Mouse (Mus musculus) embryonic fibroblast, embryonic 13.5 days (primary cell): ENCODE results near the gene Lmo7. TPM values are rescaled to one million over a fixed set of nuclear protein-coding genes. Genes with fewer than 3 reads are reported as not detected.

Source experiments
- H3K27ac ChIP-seq: 2 replicates; pipeline ENCODE4 v1.5.1; 2012; ENCODE audit warnings: low read length, control low read depth, inconsistent platforms; ENCODE audit not compliant: insufficient read depth
- H3K4me1 ChIP-seq: 2 replicates; pipeline ENCODE4 v1.6.1; 2011; ENCODE audit warnings: low read length; ENCODE audit not compliant: control insufficient read depth, insufficient read depth
- H3K4me3 ChIP-seq: 2 replicates; pipeline ENCODE4 v1.5.1; 2011; ENCODE audit warnings: mild to moderate bottlenecking, control low read depth, low read length; ENCODE audit not compliant: insufficient read depth
- CTCF ChIP-seq: IDR thresholded peaks from 2 replicates; pipeline ENCODE4 v1.5.1; 2011; ENCODE audit warnings: mild to moderate bottlenecking, control low read depth, low read length, moderate library complexity, borderline replicate concordance; ENCODE audit not compliant: insufficient read depth
- POLR2A ChIP-seq: IDR thresholded peaks from 2 replicates; pipeline ENCODE4 v1.6.1; 2011; ENCODE audit warnings: low read depth, mild to moderate bottlenecking, control low read depth, low read length, moderate library complexity
- polyA plus RNA-seq: library from polyadenylated mRNA; stranded (reverse); fragments of >200 nt; gene quantifications from 2 replicates; pipeline ENCODE4 v1.2.4, GENCODE M21; 2011; ENCODE audit warnings: low read depth; ENCODE audit not compliant: missing spikeins, insufficient read length

The Lmo7 gene
- polyA plus RNA-seq, 1 experiment: 61.5 TPM

DNA sequence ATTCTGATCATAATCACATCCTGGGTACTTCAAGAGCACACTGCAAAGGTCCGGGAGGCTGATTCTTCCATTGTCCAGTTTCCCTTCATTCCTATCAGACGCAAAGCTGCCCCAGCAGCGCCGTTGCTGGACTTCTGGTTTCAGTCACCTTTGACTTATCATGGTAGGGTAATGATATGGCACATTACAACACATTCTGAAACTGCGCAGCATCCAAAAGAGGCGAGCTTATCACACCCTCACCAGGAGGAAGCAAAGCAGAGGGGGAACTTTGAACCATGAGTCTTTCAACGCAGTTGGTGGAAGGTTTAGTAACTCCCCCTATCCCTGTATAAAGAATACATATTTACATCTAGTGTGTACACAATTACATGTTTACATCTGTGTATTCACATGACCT is 117.8 kb downstream of the Lmo7 start:
- no peak overlapping the region for H3K27ac ChIP-seq
- no peak overlapping the region for H3K4me3 ChIP-seq
- H3K4me1 ChIP-seq: peaks cover under 1% of the 10 kb centered on the region; the same call in 1 of the 2 replicates
- TF ChIP-seq POLR2A (no peak), CTCF (no peak)

DNA sequence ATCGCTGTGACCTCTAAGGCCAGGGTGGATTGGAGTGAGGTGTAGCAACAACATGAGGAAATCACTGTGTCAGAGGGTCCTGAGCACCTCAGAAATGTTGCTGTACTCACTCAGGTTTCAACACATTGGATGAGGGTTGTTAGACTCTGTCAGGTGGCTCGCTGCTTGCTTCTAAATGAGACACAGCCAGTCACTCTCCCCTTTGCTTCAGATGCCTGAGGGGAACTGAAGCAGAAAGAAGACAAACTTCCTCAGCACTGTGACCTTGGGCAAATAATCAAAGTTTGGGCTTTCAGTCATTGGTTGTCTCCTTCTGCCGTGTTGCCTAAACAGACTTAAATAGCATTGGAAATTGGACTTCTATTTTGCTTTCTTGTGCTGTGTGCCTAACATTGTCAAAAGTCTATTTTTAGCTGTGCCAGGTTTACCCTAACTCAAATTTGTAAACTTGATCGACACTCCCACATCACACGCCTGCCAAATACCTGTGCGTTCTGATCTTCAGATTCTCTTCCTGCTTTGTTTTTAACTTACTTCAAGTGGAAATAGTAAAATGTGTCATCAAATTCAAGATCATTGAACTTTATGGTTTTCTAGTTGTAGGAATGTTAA is 122.9 kb downstream of the Lmo7 start:
- TF ChIP-seq CTCF (no peak), POLR2A (no peak)
- Histone ChIP-seq H3K4me3 (no peak overlapping the region), H3K27ac (no peak overlapping the region), H3K4me1 (peaks cover 5% of the 10 kb centered on the region; the same call in 1 of the 2 replicates)

DNA sequence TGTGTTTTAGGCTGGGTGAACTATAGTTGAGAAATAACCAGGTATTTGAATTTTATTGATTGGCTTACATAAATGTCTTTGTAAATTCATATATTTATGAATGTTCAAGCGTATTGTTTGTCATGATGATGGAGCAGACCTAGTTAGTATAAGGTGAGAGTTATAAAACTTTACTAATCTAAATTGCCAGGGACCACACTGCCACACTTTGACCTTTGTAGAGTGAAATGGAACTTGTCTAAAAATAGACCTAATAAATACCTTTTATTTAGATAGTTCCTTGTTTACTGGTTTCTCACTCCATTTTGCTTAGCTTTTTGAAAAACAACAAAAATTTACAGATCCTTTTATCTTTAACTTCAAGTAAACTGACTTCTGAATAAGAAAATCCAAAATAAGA is 123.5 kb downstream of the Lmo7 start:
- TF ChIP-seq POLR2A: no peak
- no peak for TF ChIP-seq CTCF
- H3K4me1 ChIP-seq: peaks cover 5% of the 10 kb centered on the region; the same call in 1 of the 2 replicates
- H3K4me3 ChIP-seq: no peak overlapping the region
- no peak overlapping the region for H3K27ac ChIP-seq

DNA sequence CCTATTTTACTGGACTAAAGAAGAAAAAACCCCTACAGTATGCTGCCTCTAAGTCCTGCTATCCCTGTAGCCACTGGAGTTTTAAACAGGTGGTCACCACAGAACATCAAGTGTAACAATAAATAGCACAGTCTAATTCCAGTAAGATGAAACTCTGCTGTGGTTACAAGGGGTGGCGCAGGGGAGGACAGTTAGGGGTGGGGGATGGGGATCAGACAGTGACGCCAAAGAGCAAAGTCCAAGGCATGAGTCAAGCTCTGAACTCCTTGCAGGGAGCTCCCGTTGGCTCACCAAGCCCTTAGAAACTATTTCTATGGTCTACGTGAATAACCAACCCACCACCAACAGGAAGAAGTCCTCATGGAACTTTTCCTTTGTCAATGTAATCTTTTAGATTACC is 124.0 kb downstream of the Lmo7 start:
- Histone ChIP-seq H3K4me1 (peaks cover 5% of the 10 kb centered on the region; the same call in 1 of the 2 replicates), H3K4me3 (no peak overlapping the region), H3K27ac (no peak overlapping the region)
- TF ChIP-seq CTCF: no peak
- no peak for TF ChIP-seq POLR2A

DNA sequence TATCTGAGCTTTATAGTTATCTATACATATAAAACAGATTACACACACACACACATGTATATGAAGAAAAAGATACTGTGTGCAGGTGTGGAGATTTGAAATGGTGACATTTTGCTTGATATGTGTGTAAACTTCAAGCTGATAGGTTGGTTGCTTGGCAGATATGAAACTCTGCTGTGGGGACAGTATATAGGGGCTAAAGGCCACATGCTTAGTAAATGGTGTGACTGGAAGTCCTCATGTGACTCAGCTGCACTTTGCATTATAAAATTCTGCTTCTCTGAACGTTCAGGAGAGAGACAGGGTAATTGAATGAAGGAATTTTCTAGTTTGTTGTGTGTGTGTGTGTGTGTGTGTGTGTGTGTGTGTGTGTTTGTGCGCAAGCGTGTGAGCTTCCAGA is 124.5 kb downstream of the Lmo7 start:
- Histone ChIP-seq H3K27ac (no peak overlapping the region), H3K4me3 (no peak overlapping the region), H3K4me1 (peaks cover 5% of the 10 kb centered on the region; the same call in 1 of the 2 replicates)
- TF ChIP-seq CTCF: no peak
- TF ChIP-seq POLR2A: no peak

DNA sequence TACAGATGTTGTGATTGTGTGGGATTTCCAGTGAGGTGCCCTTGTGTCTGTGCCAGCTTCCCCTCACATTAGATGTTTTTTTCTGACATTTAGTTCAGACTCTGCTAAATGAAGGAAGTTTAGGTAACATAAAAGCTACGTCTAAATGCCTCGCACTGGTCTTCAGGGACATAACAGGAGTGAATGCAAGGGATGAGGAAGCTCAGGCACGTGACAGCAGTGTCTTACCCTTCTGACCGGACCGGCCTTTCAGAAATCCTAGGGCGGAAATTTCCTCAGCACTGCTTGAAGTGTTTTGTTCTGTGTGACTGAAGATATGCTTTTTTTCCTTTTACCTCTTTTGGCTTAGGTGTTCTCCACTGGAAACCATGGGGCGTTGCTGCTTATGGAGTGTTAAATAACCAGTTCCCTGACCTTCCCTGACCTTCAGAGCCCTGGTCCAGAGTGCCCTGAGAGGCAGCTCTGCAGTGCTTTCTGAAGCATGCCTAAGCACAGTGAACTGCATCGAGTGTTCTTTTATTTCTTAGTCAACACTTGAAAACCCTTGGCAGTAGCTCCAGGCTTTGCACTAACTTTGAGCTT is 129.6 kb downstream of the Lmo7 start:
- TF ChIP-seq POLR2A (no peak), CTCF (no peak)
- H3K27ac ChIP-seq: no peak overlapping the region
- H3K4me1 ChIP-seq: no peaks in the 10 kb centered on the region
- no peak overlapping the region for H3K4me3 ChIP-seq

DNA sequence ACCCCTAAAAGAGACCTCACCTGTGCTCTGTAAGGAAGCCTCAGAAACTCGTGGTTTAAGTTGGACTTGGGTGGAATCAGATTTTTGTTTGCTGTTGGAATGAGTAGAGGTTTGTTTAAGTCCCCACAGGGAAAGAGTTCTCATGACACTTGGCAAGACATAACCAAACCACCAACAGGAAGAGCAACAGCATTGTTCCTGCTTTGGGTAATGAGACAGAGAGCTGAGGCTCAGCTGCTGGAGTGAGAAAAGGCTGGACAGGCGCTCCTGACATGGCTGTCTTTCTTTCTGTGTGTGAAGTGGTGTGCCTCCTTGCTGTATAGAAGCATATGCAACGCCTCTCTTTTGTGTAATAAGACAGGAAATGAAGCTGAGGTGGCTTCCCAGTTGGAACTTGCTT is 132.3 kb downstream of the Lmo7 start:
- Histone ChIP-seq H3K4me1 (no peaks in the 10 kb centered on the region; the same call in 1 of the 2 replicates), H3K4me3 (no peak overlapping the region), H3K27ac (no peak overlapping the region)
- TF ChIP-seq POLR2A: no peak
- TF ChIP-seq CTCF: no peak

GRCm38 (mm10) chr14:101867071-101867733 is 137.4 kb downstream of the Lmo7 start:
- Histone ChIP-seq H3K4me1 (peaks cover 12% of the 10 kb centered on the region), H3K4me3 (no peak overlapping the region), H3K27ac (0 out of 2 replicates have a peak overlapping the region, but pooled peaks have one; percentile 62)
- TF ChIP-seq CTCF: no peak
- no peak for TF ChIP-seq POLR2A

- no peak overlapping the region for H3K4me3 ChIP-seq
- TF ChIP-seq POLR2A (no peak), CTCF (no peak)
- H3K4me1 ChIP-seq: peaks cover 12% of the 10 kb centered on the region
- H3K27ac ChIP-seq: peak overlapping the region; percentile 80; the same call in 1 of the 2 replicates
These were observed 139.4 kb downstream of the Lmo7 start for GRCm38 (mm10) chr14:101869145-101869544.

DNA sequence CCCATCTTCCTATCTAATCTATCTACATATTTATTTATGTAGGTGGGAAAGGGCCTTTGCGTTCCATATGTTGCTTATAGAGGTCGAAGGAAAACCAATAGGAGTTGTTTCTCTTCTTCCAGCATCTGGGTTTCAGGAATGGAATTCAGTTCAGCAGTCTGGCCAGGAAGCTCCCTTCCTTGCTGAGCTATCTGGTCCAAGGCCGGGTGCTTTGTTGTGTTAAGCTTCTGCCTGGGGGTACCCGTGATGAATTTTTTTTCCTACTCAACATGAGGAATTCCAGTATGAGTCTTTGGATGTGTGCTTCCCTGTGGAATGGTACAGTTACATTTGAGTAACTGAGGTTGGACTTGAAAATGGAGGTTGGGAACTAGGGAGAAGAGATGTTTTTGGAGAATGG is 139.9 kb downstream of the Lmo7 start:
- Histone ChIP-seq H3K27ac (peak overlapping the region; percentile 80), H3K4me3 (no peak overlapping the region), H3K4me1 (peaks cover 12% of the 10 kb centered on the region)
- TF ChIP-seq POLR2A (no peak), CTCF (no peak)
